In genomic region chr5:135905320-135906225, GRCm38 (mm10) we compare ENCODE assay signal across 14 mouse cellular contexts. TPM values are rescaled to one million over a fixed set of nuclear protein-coding genes. Genes with fewer than 3 reads are reported as not detected.
DNase-seq lines count a peak whose midpoint lies in the region; ATAC-seq and TF ChIP-seq lines count a peak whose summit lies in the region.
"Had no signal": no experiment of that assay in that cellular context is flagged by ENCODE, and none has a peak within 500 bp of the region (broad histone marks: within the 10 kb centered on the region; RNA-seq: fewer than 3 reads in every experiment).

No protein-coding gene starts in this region.

- H3K4me3 ChIP-seq in heart, postnatal 0 days (ENCODE audit: low read depth, low read length), result no peak overlapping the region
- no peak overlapping the region for H3K4me3 ChIP-seq in midbrain, postnatal 0 days (ENCODE audit: low read depth, low read length)
- no peak overlapping the region for H3K4me3 ChIP-seq in midbrain, embryonic 16.5 days (ENCODE audit: low read depth, low read length)
- no peak overlapping the region for H3K4me3 ChIP-seq in myocyte
- H3K4me3 ChIP-seq: forebrain, embryonic 12.5 days; hindbrain, embryonic 15.5 days had no signal

- no peak overlapping the region for H3K9ac ChIP-seq in heart, postnatal 0 days (replicated peaks; ENCODE audit: low read depth, low read length)
- no peak overlapping the region for H3K9ac ChIP-seq in midbrain, postnatal 0 days (replicated peaks; ENCODE audit: low read length, poor library complexity, severe bottlenecking)
- H3K9ac ChIP-seq in midbrain, embryonic 16.5 days (ENCODE audit: low read depth, low read length), result no peak overlapping the region
- H3K9ac ChIP-seq: forebrain, embryonic 12.5 days; hindbrain, embryonic 15.5 days had no signal

- peaks cover 38% of the 10 kb centered on the region for H3K79me2 ChIP-seq in myocyte (ENCODE audit: control insufficient read depth, insufficient read depth)

- ATAC-seq in heart, postnatal 0 days (ENCODE audit: insufficient read depth, low read depth), result no peak
- ATAC-seq in midbrain, postnatal 0 days (ENCODE audit: low FRiP score), result no peak
- no peak for ATAC-seq in midbrain, embryonic 16.5 days

- WGBS in heart, postnatal 0 days, result 47% methylated on average over 8 of the region's 8 CpGs
- WGBS in midbrain, postnatal 0 days, result 60% methylated on average over 8 of the region's 8 CpGs
- WGBS in midbrain, embryonic 16.5 days, result 63% methylated on average over 8 of the region's 8 CpGs

- no peak for TF ChIP-seq CTCF in heart, postnatal 0 days (IDR thresholded peaks at IDR 0.05; ENCODE audit: low read depth)
- no peak for TF ChIP-seq CTCF in midbrain, postnatal 0 days (IDR thresholded peaks at IDR 0.05)

- peak overlapping the region; percentile 75 for H3K27ac ChIP-seq in heart, postnatal 0 days (ENCODE audit: low read depth)
- peak overlapping the region; percentile 12; the same call in 1 of the 2 replicates for H3K27ac ChIP-seq in midbrain, postnatal 0 days (ENCODE audit: low read depth, low read length)
- H3K27ac ChIP-seq in midbrain, embryonic 16.5 days (ENCODE audit: low read length), result no peak overlapping the region
- H3K27ac ChIP-seq: forebrain, embryonic 12.5 days; hindbrain, embryonic 15.5 days had no signal

- H3K4me2 ChIP-seq in heart, postnatal 0 days (ENCODE audit: low read depth, low read length), result no peak overlapping the region
- H3K4me2 ChIP-seq in midbrain, postnatal 0 days (ENCODE audit: low read depth, low read length, poor library complexity, severe bottlenecking), result no peak overlapping the region
- no peak overlapping the region for H3K4me2 ChIP-seq in midbrain, embryonic 16.5 days (ENCODE audit: low read length)
- no peak overlapping the region for H3K4me2 ChIP-seq in myocyte (ENCODE audit: low read depth)
- H3K4me2 ChIP-seq: forebrain, embryonic 12.5 days; hindbrain, embryonic 15.5 days had no signal

- no peaks in the 10 kb centered on the region for H3K9me3 ChIP-seq in heart, postnatal 0 days (replicated peaks; ENCODE audit: control insufficient read depth, low read length)
- H3K9me3 ChIP-seq in midbrain, postnatal 0 days (ENCODE audit: low read length), result no peaks in the 10 kb centered on the region
- no peaks in the 10 kb centered on the region for H3K9me3 ChIP-seq in midbrain, embryonic 16.5 days (replicated peaks; ENCODE audit: control insufficient read depth, low read length, poor library complexity, severe bottlenecking)
- H3K9me3 ChIP-seq: forebrain, embryonic 12.5 days; hindbrain, embryonic 15.5 days had no signal

- peaks cover 23% of the 10 kb centered on the region for H3K36me3 ChIP-seq in heart, postnatal 0 days (replicated peaks; ENCODE audit: control insufficient read depth, insufficient read depth, low read length)
- H3K36me3 ChIP-seq in midbrain, postnatal 0 days (ENCODE audit: insufficient read depth, low read length), result peaks cover 21% of the 10 kb centered on the region
- H3K36me3 ChIP-seq in midbrain, embryonic 16.5 days (ENCODE audit: control insufficient read depth, insufficient read depth, low read length), result peaks cover 20% of the 10 kb centered on the region
- peaks cover 31% of the 10 kb centered on the region for H3K36me3 ChIP-seq in myocyte (ENCODE audit: control insufficient read depth, insufficient read depth)

- H3ac ChIP-seq in myocyte (ENCODE audit: control insufficient read depth, insufficient read length), result no peak overlapping the region

- no peak for TF ChIP-seq POLR2A in myocyte (IDR thresholded peaks at IDR 0.05; ENCODE audit: insufficient read length, low read depth)

- DNase-seq in cerebellum, adult 9-10 months, result peak; percentile 51
- DNase-seq in cerebellum, postnatal 10 days, result no peak
- DNase-seq in heart, postnatal 0 days (ENCODE audit: low spot score), result no peak
- no peak for DNase-seq in heart, postnatal 4 days
- no peak for DNase-seq in midbrain, postnatal 0 days (ENCODE audit: low spot score)
- DNase-seq in urinary bladder, postnatal 14 days (ENCODE audit: low spot score), result no peak
- DNase-seq: cerebellum, adult 11-12 months; layer of hippocampus, adult 9-11 months; left cerebral cortex, postnatal 4 days; right cerebral cortex, postnatal 25 days had no signal

- H3K27me3 ChIP-seq in heart, postnatal 0 days (ENCODE audit: control insufficient read depth, insufficient read depth, low read length), result no peaks in the 10 kb centered on the region
- no peaks in the 10 kb centered on the region for H3K27me3 ChIP-seq in midbrain, postnatal 0 days (ENCODE audit: insufficient read depth, low read length)
- H3K27me3 ChIP-seq in midbrain, embryonic 16.5 days (ENCODE audit: control insufficient read depth, insufficient read depth, low read depth, low read length), result no peaks in the 10 kb centered on the region
- H3K27me3 ChIP-seq in myocyte (ENCODE audit: control insufficient read depth, insufficient read depth, insufficient read length), result no peaks in the 10 kb centered on the region
- H3K27me3 ChIP-seq: forebrain, embryonic 12.5 days; hindbrain, embryonic 15.5 days had no signal

- peaks cover 21% of the 10 kb centered on the region for H3K4me1 ChIP-seq in heart, postnatal 0 days (ENCODE audit: control insufficient read depth, insufficient read depth)
- H3K4me1 ChIP-seq in midbrain, postnatal 0 days (ENCODE audit: insufficient read depth, low read length), result no peaks in the 10 kb centered on the region; the same call in 1 of the 2 replicates
- H3K4me1 ChIP-seq in midbrain, embryonic 16.5 days (ENCODE audit: control insufficient read depth, insufficient read depth, low read length), result peaks cover 13% of the 10 kb centered on the region; the same call in 1 of the 2 replicates

- no peak for TF ChIP-seq EP300 in heart, postnatal 0 days (IDR thresholded peaks at IDR 0.05; ENCODE audit: low read depth)

TF ChIP-seq in myocyte, 11 proteins besides CTCF, POLR2A, EP300 and RAD21:
- TF ChIP-seq MYOD1 (IDR thresholded peaks at IDR 0.05; ENCODE audit: control insufficient read depth in 1 of 3, insufficient read length in 2 of 3, low read depth in 2 of 3) (no peak), TCF3 (IDR thresholded peaks at IDR 0.05; ENCODE audit: insufficient read length, low read depth) (no peak), E2F4 (IDR thresholded peaks at IDR 0.05; ENCODE audit: insufficient read depth) (no peak), USF1 (IDR thresholded peaks at IDR 0.05; ENCODE audit: low read depth) (no peak), MAX (IDR thresholded peaks at IDR 0.05; ENCODE audit: low read depth) (no peak), CEBPB (IDR thresholded peaks at IDR 0.05; ENCODE audit: insufficient read depth, poor library complexity, severe bottlenecking) (no peak), SRF (IDR thresholded peaks at IDR 0.05; ENCODE audit: control insufficient read depth, insufficient read length, low read depth) (no peak), POLR2AphosphoS2 (IDR thresholded peaks at IDR 0.05; ENCODE audit: insufficient read length, low read depth) (peak; percentile 47)

RNA-seq across cellular contexts. Expression of gene Hspb1, which starts 17.9 kb away (rescaled TPM):
- total RNA-seq in heart, postnatal 0 days (2014; rRNA removed; ENCODE audit: low replicate concordance), result 1,178 and 1,316 TPM in 2 replicates
- 974 and 1,039 TPM in 2 replicates for polyA plus RNA-seq in heart, postnatal 0 days (2015; fragmentation: Nextera tagmentation; extraction: Ambion mirVana)
- total RNA-seq in heart, postnatal 4 days (2021), result 100 to 1,000 TPM; 397 to 401 TPM
- total RNA-seq in midbrain, postnatal 0 days (2014; rRNA removed), result 26.2 and 28.8 TPM in 2 replicates
- polyA plus RNA-seq in midbrain, postnatal 0 days (2015; fragmentation: Nextera tagmentation; extraction: Ambion mirVana), result 19.2 and 19.3 TPM in 2 replicates
- 9.6 and 10.1 TPM in 2 replicates for polyA plus RNA-seq in midbrain, embryonic 16.5 days (2015; fragmentation: Nextera tagmentation; extraction: Ambion mirVana)
- polyA plus RNA-seq in myocyte (2012; fragmentation: generic; extraction: Trizol), result 622 TPM

RNA-seq across cellular contexts. Expression of gene Ywhag, which starts 28.8 kb away (rescaled TPM):
- 47.3 and 67.2 TPM in 2 replicates for total RNA-seq in heart, postnatal 0 days (2014; rRNA removed; ENCODE audit: low replicate concordance)
- 137 and 149 TPM in 2 replicates for polyA plus RNA-seq in heart, postnatal 0 days (2015; fragmentation: Nextera tagmentation; extraction: Ambion mirVana)
- 100 to 1,000 TPM; 285 to 292 TPM for total RNA-seq in heart, postnatal 4 days (2021)
- total RNA-seq in midbrain, postnatal 0 days (2014; rRNA removed), result 357 and 411 TPM in 2 replicates
- polyA plus RNA-seq in midbrain, postnatal 0 days (2015; fragmentation: Nextera tagmentation; extraction: Ambion mirVana), result 906 and 919 TPM in 2 replicates
- 1,035 and 1,054 TPM in 2 replicates for polyA plus RNA-seq in midbrain, embryonic 16.5 days (2015; fragmentation: Nextera tagmentation; extraction: Ambion mirVana)
- polyA plus RNA-seq in myocyte (2012; fragmentation: generic; extraction: Trizol), result 244 TPM

Comparison
In these comparisons a context has a peak if more than half of its experiments do, and no peak if none do; other contexts are left out.
1. RNA of gene Hspb1, which starts 17.9 kb away (polyA plus RNA-seq): 974 to 1,039 TPM in heart, postnatal 0 days and 622 TPM in myocyte (single experiment); 19.2 to 19.3 TPM in midbrain, postnatal 0 days and 9.6 to 10.1 TPM in midbrain, embryonic 16.5 days; every median in the first group is over 10 times any median in the second.